Mouse (Mus musculus) liver, embryonic 14.5 days (tissue): ENCODE results near the gene BC051019. TPM values are rescaled to one million over a fixed set of nuclear protein-coding genes. Genes with fewer than 3 reads are reported as not detected.

Experiments used
- ATAC-seq: fragments of 200-750 bp; cut with Nextera tagmentation; 2 replicates; pipeline ENCODE4 v1.8.0; 2017; ENCODE audit warnings: moderate number of reproducible peaks, mild to moderate bottlenecking, moderate library complexity; ENCODE audit not compliant: insufficient read depth
- DNase-seq, 3 experiments: peaks; one replicate each; pipeline ENCODE4 v3.0.0-alpha.2; 2012 to 2013; ENCODE audit warnings: low read depth in 3 of 3, low spot score in 3 of 3
- H3K27ac ChIP-seq: fragments of 300-500 bp; sonication (generic); 2 replicates; pipeline ENCODE4 v1.5.1; 2014; ENCODE audit warnings: moderate library complexity, mild to moderate bottlenecking, control low read depth, inconsistent platforms
- H3K27me3 ChIP-seq: fragments of 300-500 bp; sonication (generic); 2 replicates; pipeline ENCODE4 v1.6.1; 2014; ENCODE audit warnings: mild to moderate bottlenecking, low read length, moderate library complexity; ENCODE audit not compliant: control insufficient read depth, insufficient read depth
- H3K36me3 ChIP-seq: fragments of 300-500 bp; sonication (generic); replicated peaks from 2 replicates; pipeline ENCODE4 v1.6.1; 2014; ENCODE audit warnings: low read depth; ENCODE audit not compliant: control insufficient read depth, insufficient read depth
- H3K4me1 ChIP-seq, 2 experiments: fragments of 200-500 bp in 1 of 2; fragments of 300-500 bp in 1 of 2; sonication (generic) in 1 of 2; replicated peaks; 2 replicates each; pipeline ENCODE4 v1.6.1; 2012 to 2014; ENCODE audit warnings: antibody characterized with exemption in 1 of 2, inconsistent platforms in 1 of 2, low read length in 1 of 2; ENCODE audit not compliant: control insufficient read depth in 2 of 2, insufficient read depth in 2 of 2
- H3K4me2 ChIP-seq: fragments of 300-500 bp; sonication (generic); 2 replicates; pipeline ENCODE4 v1.6.1; 2014; ENCODE audit warnings: low read depth, mild to moderate bottlenecking, control low read depth, moderate library complexity
- H3K4me3 ChIP-seq, 2 experiments: fragments of 200-500 bp in 1 of 2; fragments of 300-500 bp in 1 of 2; sonication (generic) in 1 of 2; 2 replicates each; pipeline ENCODE4 v1.5.1; 2012 to 2014; ENCODE audit warnings: low read depth in 2 of 2, low read length in 2 of 2, mild to moderate bottlenecking in 2 of 2, control low read depth in 1 of 2, inconsistent platforms in 1 of 2, moderate library complexity in 1 of 2; ENCODE audit not compliant: insufficient read depth in 1 of 2
- H3K9ac ChIP-seq: fragments of 300-500 bp; sonication (generic); replicated peaks from 2 replicates; pipeline ENCODE4 v1.6.1; 2014; ENCODE audit warnings: mild to moderate bottlenecking, control low read depth, moderate library complexity
- H3K9me3 ChIP-seq: fragments of 300-500 bp; sonication (generic); 2 replicates; pipeline ENCODE4 v1.6.1; 2016; ENCODE audit warnings: low read length, mixed read lengths; ENCODE audit not compliant: control insufficient read depth
- CTCF ChIP-seq: IDR thresholded peaks from 2 replicates; pipeline ENCODE4 v1.5.1; 2016; ENCODE audit warnings: antibody characterized with exemption, low read depth, control low read depth
- EP300 ChIP-seq: IDR thresholded peaks from 2 replicates; pipeline ENCODE4 v1.6.1; 2016; ENCODE audit warnings: antibody characterized with exemption, low read depth
- WGBS: fragments of 180-500 bp; shearing (Covaris S2); extraction: QIAGEN DNeasy Blood & Tissue Kit; methylation state at CpG from one replicate; pipeline ENCODE4 v1.1.7; 2014; ENCODE audit not compliant: insufficient replicate concordance; 5-methylcytosine and 5-hydroxymethylcytosine counted together
- polyA plus RNA-seq, 2 experiments: library from polyadenylated mRNA; depleted of rRNA in 1 of 2; stranded (reverse) in 1 of 2; unstranded in 1 of 2; fragments of >200 nt; fragmentation: Nextera tagmentation in 1 of 2; extraction: Ambion mirVana in 1 of 2; gene quantifications; 2 replicates each; pipeline versions ENCODE4 v1.2.1 to v1.2.3; 2012 to 2014

Gene BC051019
- polyA plus RNA-seq, 2 experiments: 0.07 to 0.19 TPM

DNA sequence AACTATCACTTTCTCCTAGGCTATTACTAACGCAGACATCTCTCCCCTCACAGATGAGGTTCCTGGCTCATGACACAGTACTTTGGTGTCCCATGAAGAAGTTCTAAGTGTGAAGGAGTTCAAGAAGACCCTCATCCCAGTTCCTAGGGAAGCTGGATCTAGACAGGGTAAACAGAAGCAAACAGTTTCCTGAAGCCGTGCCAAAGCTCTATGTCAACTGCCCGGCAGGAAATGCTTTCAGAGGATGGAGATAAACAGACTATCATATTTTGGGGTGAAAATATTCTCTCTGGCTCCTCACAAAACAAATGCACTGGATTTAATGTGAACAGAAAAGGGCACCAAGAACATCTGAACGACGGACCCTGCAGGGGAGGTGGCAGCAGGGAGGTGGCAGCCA, 32.7 kb downstream of the BC051019 start:
- H3K4me3 ChIP-seq: no peak overlapping the region
- ATAC-seq: no peak
- no peaks in the 10 kb centered on the region for H3K36me3 ChIP-seq
- no peak for TF ChIP-seq EP300
- TF ChIP-seq CTCF: no peak
- no peak for DNase-seq
- no peaks in the 10 kb centered on the region for H3K4me1 ChIP-seq
- no peak overlapping the region for H3K4me2 ChIP-seq
- no peaks in the 10 kb centered on the region for H3K9me3 ChIP-seq
- H3K27ac ChIP-seq: no peak overlapping the region
- no peak overlapping the region for H3K9ac ChIP-seq
- WGBS: 64% methylated on average over 5 of the region's 5 CpGs
- H3K27me3 ChIP-seq: no peaks in the 10 kb centered on the region

DNA sequence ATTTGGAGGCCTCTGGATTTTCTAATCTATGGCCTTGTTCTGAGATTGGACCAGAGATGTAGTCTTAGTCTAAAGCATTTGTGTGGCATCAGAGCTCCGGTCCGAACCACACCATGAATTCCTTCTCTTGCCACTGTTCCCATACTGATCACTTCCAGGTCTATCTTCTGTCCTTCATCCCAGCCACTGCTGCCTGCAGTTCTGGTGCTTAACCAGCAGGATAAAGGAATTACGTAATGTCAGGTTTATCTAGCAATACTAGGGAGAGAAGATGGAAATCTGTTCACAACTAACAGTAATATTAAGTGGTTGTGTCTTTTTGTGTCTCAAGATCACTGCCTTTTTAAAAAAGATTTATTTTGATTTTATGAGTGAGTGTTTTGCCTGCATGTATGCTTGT, 33.5 kb downstream of the BC051019 start:
- no peak for DNase-seq
- Histone ChIP-seq H3K4me2 (no peak overlapping the region), H3K36me3 (no peaks in the 10 kb centered on the region), H3K27ac (no peak overlapping the region), H3K9ac (no peak overlapping the region), H3K9me3 (no peaks in the 10 kb centered on the region), H3K4me3 (no peak overlapping the region), H3K27me3 (no peaks in the 10 kb centered on the region), H3K4me1 (no peaks in the 10 kb centered on the region)
- ATAC-seq: no peak
- peak; percentile 27; the same call in 1 of the 2 replicates for TF ChIP-seq CTCF
- TF ChIP-seq EP300: no peak
- WGBS: 69% methylated on average over 3 of the region's 3 CpGs

DNA sequence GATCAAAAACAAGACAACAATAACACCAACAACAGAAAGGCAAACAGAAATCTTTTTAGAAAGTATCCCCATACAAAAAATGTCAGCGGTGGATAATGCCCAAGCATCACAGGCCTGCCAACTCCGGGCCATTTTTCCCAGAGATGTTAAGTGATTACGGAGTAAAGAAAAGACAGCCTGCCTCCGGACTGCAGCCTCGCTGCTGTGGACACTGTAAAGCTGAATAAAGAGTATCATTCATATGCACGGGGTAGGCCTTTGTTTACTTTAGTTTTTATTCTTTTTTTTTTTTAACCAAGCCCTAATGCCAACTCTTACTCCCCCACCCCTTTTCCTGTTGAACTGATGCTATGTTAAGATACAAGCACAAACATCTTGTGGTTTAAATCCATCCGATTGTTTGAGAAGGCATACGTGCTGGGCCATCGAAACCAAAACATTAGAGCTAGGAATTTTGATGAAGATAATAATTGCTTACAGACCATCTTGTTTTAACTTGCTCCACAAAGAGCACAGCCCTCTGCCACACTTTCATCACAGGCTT, 37.0 kb downstream of the BC051019 start:
- H3K4me3 ChIP-seq: no peak overlapping the region
- H3K4me2 ChIP-seq: no peak overlapping the region
- H3K9ac ChIP-seq: no peak overlapping the region
- no peak overlapping the region for H3K27ac ChIP-seq
- ATAC-seq (no peak), DNase-seq (no peak)
- H3K27me3 ChIP-seq: no peaks in the 10 kb centered on the region
- H3K9me3 ChIP-seq: no peaks in the 10 kb centered on the region
- TF ChIP-seq CTCF (no peak), EP300 (no peak)
- no peaks in the 10 kb centered on the region for H3K36me3 ChIP-seq
- 40% methylated on average over 9 of the region's 9 CpGs for WGBS
- H3K4me1 ChIP-seq: no peaks in the 10 kb centered on the region

DNA sequence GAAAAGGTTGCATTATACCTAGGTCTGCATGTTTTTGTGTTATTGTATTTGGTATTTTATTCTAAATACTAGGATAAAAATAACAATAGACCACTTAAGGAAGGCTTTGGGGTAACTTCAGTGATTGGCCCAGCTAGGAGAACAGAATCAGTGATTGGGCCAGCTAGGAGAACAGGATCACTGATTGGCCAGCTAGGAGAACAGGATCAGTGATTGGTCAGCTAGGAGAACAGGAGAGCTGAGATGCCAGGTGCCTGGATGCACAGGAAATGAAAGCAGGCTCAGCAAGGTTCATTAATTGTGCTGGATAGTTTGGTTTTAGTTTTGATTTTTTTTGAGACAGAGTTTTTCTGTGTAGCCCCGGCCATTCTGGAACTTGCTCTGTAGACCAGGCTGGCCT, 42.8 kb downstream of the BC051019 start:
- no peak overlapping the region for H3K9ac ChIP-seq
- no peak overlapping the region for H3K4me3 ChIP-seq
- no peaks in the 10 kb centered on the region for H3K9me3 ChIP-seq
- WGBS: 85% methylated on average over 1 of the region's 1 CpGs
- H3K27me3 ChIP-seq: no peaks in the 10 kb centered on the region
- no peaks in the 10 kb centered on the region for H3K36me3 ChIP-seq
- H3K4me2 ChIP-seq: no peak overlapping the region
- no peak for TF ChIP-seq EP300
- no peak for TF ChIP-seq CTCF
- H3K27ac ChIP-seq: no peak overlapping the region
- H3K4me1 ChIP-seq: no peaks in the 10 kb centered on the region
- ATAC-seq (no peak), DNase-seq (no peak)

DNA sequence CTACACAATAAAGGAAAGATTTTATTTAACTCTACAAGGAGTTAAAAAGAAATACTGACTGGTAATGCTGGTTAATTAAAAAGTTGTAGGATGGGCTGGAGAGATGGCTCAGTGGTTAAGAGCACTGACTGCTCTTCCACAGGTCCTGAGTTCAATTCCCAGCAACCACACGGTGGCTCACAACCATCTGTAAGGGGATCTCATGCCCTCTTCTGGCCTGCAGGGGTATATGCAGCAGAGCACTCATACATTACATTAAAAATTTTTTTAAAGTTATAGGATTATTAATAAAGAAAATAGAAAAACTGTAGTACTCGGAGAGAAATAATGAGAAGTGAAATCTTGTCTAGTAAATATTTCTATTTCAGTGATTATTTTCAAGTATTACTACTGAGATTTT, 43.4 kb downstream of the BC051019 start:
- 73% methylated on average over 2 of the region's 2 CpGs for WGBS
- TF ChIP-seq EP300 (no peak), CTCF (peak; percentile 40)
- no peaks in the 10 kb centered on the region for H3K27me3 ChIP-seq
- no peaks in the 10 kb centered on the region for H3K36me3 ChIP-seq
- H3K27ac ChIP-seq: no peak overlapping the region
- H3K9me3 ChIP-seq: no peaks in the 10 kb centered on the region
- H3K4me3 ChIP-seq: no peak overlapping the region
- ATAC-seq: no peak
- H3K4me2 ChIP-seq: no peak overlapping the region
- H3K9ac ChIP-seq: no peak overlapping the region
- no peaks in the 10 kb centered on the region for H3K4me1 ChIP-seq
- no peak for DNase-seq
